Mouse (Mus musculus) heart, embryonic 13.5 days (tissue): ENCODE results near the gene Yae1d1. TPM values are rescaled to one million over a fixed set of nuclear protein-coding genes. Genes with fewer than 3 reads are reported as not detected.
A peak's percentile ranks its signal among the peaks of the same experiment; 100 is the strongest.

Experiments used
- ATAC-seq: fragments of 200-750 bp; cut with Nextera tagmentation; 2 replicates; pipeline ENCODE4 v1.8.0; 2017; ENCODE audit warnings: moderate TSS enrichment; ENCODE audit not compliant: insufficient number of reproducible peaks, low FRiP score, low TSS enrichment; ENCODE audit errors: extremely low read depth
- H3K27ac ChIP-seq: fragments of 300-500 bp; sonication (generic); replicated peaks from 2 replicates; pipeline ENCODE4 v1.5.1; 2015; ENCODE audit warnings: moderate library complexity, mild to moderate bottlenecking, inconsistent platforms
- H3K27me3 ChIP-seq: fragments of 300-500 bp; sonication (generic); replicated peaks from 2 replicates; pipeline ENCODE4 v1.6.1; 2015; ENCODE audit warnings: mild to moderate bottlenecking, inconsistent platforms
- H3K36me3 ChIP-seq: fragments of 300-500 bp; sonication (generic); 2 replicates; pipeline ENCODE4 v1.6.1; 2015; ENCODE audit warnings: mild to moderate bottlenecking, inconsistent platforms
- H3K4me1 ChIP-seq: fragments of 300-500 bp; sonication (generic); 2 replicates; pipeline ENCODE4 v1.6.1; 2015; ENCODE audit warnings: inconsistent platforms
- H3K4me2 ChIP-seq: fragments of 300-500 bp; sonication (generic); 2 replicates; pipeline ENCODE4 v1.6.1; 2015; ENCODE audit warnings: inconsistent platforms, mild to moderate bottlenecking, moderate library complexity
- H3K4me3 ChIP-seq: fragments of 300-500 bp; sonication (generic); 2 replicates; pipeline ENCODE4 v1.5.1; 2015; ENCODE audit warnings: moderate library complexity, mild to moderate bottlenecking, inconsistent platforms
- H3K9ac ChIP-seq: fragments of 300-500 bp; sonication (generic); 2 replicates; pipeline ENCODE4 v1.6.1; 2015; ENCODE audit warnings: inconsistent platforms, mild to moderate bottlenecking, moderate library complexity
- H3K9me3 ChIP-seq: fragments of 300-500 bp; sonication (generic); 2 replicates; pipeline ENCODE4 v1.6.1; 2016; ENCODE audit warnings: inconsistent platforms
- WGBS: fragments of 180-500 bp; shearing (Covaris S2); methylation state at CpG from one replicate; pipeline ENCODE4 v1.1.7; 2015; ENCODE audit warnings: mixed read lengths; 5-methylcytosine and 5-hydroxymethylcytosine counted together
- polyA plus RNA-seq: library from polyadenylated mRNA; unstranded; fragments of >200 nt; fragmentation: Nextera tagmentation; extraction: Ambion mirVana; gene quantifications from 2 replicates; pipeline ENCODE4 v1.2.1, GENCODE M21; 2015

Yae1d1 gene
- polyA plus RNA-seq, result 69.1 and 77.3 TPM in 2 replicates

GRCm38 (mm10) chr13:17992697-17993514, at the start of gene Yae1d1:
Gene Yae1d1, minus strand, starts transcription at chr13:17993349.
- no peaks in the 10 kb centered on the region for H3K27me3 ChIP-seq
- under 1% methylated on average over 54 of the region's 54 CpGs for WGBS
- peak within 1 kb of the TSS; percentile 85 for H3K9ac ChIP-seq
- peaks cover 15% of the 10 kb centered on the region for H3K4me1 ChIP-seq
- peaks cover 13% of the 10 kb centered on the region for H3K36me3 ChIP-seq
- ATAC-seq, result peak; percentile 89
- H3K4me3 ChIP-seq, result peak within 1 kb of the TSS; percentile 70
- H3K27ac ChIP-seq, result peak within 1 kb of the TSS; percentile 87
- peak within 1 kb of the TSS; percentile 80 for H3K4me2 ChIP-seq
- no peaks in the 10 kb centered on the region for H3K9me3 ChIP-seq

- no peaks in the 10 kb centered on the region for H3K36me3 ChIP-seq
- H3K9me3 ChIP-seq, result no peaks in the 10 kb centered on the region
- H3K4me1 ChIP-seq, result no peaks in the 10 kb centered on the region
- no peak for ATAC-seq
- 56% methylated on average over 2 of the region's 2 CpGs for whole genome bisulfite sequencing
- no peak overlapping the region for H3K9ac ChIP-seq
- H3K27ac ChIP-seq, result no peak overlapping the region
- H3K4me2 ChIP-seq, result no peak overlapping the region
- H3K27me3 ChIP-seq, result no peaks in the 10 kb centered on the region
- no peak overlapping the region for H3K4me3 ChIP-seq
These were observed 45.7 kb upstream of the Yae1d1 start for GRCm38 (mm10) chr13:18038814-18039213.

GRCm38 (mm10) chr13:18016604-18017003, 23.5 kb upstream of the Yae1d1 start:
- H3K9me3 ChIP-seq, result no peaks in the 10 kb centered on the region
- H3K4me2 ChIP-seq, result no peak overlapping the region
- H3K4me3 ChIP-seq, result no peak overlapping the region
- ATAC-seq, result no peak
- H3K4me1 ChIP-seq, result no peaks in the 10 kb centered on the region
- H3K36me3 ChIP-seq, result no peaks in the 10 kb centered on the region
- H3K27me3 ChIP-seq, result no peaks in the 10 kb centered on the region
- H3K27ac ChIP-seq, result no peak overlapping the region
- H3K9ac ChIP-seq, result no peak overlapping the region
- WGBS, result 41% methylated on average over 3 of the region's 3 CpGs

GRCm38 (mm10) chr13:18013205-18013604, 20.1 kb upstream of the Yae1d1 start:
- Histone ChIP-seq H3K9ac (no peak overlapping the region), H3K4me1 (no peaks in the 10 kb centered on the region), H3K4me2 (no peak overlapping the region), H3K4me3 (no peak overlapping the region), H3K27ac (no peak overlapping the region), H3K9me3 (no peaks in the 10 kb centered on the region), H3K36me3 (no peaks in the 10 kb centered on the region), H3K27me3 (no peaks in the 10 kb centered on the region)
- no peak for ATAC-seq
- whole genome bisulfite sequencing, result 77% methylated on average over 6 of the region's 6 CpGs

- Histone ChIP-seq H3K36me3 (no peaks in the 10 kb centered on the region), H3K9me3 (no peaks in the 10 kb centered on the region), H3K4me1 (no peaks in the 10 kb centered on the region), H3K27ac (no peak overlapping the region), H3K9ac (no peak overlapping the region), H3K27me3 (no peaks in the 10 kb centered on the region), H3K4me2 (no peak overlapping the region), H3K4me3 (no peak overlapping the region)
- no peak for ATAC-seq
- 63% methylated on average over 4 of the region's 4 CpGs for WGBS
These were observed 17.9 kb upstream of the Yae1d1 start for GRCm38 (mm10) chr13:18011055-18011454.

- peaks cover 15% of the 10 kb centered on the region for H3K4me1 ChIP-seq
- H3K27ac ChIP-seq, result peak overlapping the region; percentile 87
- 39% methylated on average over 7 of the region's 7 CpGs for WGBS
- peak overlapping the region; percentile 85 for H3K9ac ChIP-seq
- peak overlapping the region; percentile 80 for H3K4me2 ChIP-seq
- no peaks in the 10 kb centered on the region for H3K27me3 ChIP-seq
- peak overlapping the region; percentile 70 for H3K4me3 ChIP-seq
- no peak for ATAC-seq
- peaks cover 13% of the 10 kb centered on the region for H3K36me3 ChIP-seq
- H3K9me3 ChIP-seq, result no peaks in the 10 kb centered on the region
These were observed 332 bp upstream of the Yae1d1 start for GRCm38 (mm10) chr13:17993515-17993847.

GRCm38 (mm10) chr13:17992009-17992408, 1.1 kb downstream of the Yae1d1 start:
- WGBS, result 26% methylated on average over 4 of the region's 4 CpGs
- peaks cover 21% of the 10 kb centered on the region for H3K36me3 ChIP-seq
- H3K9ac ChIP-seq, result peak overlapping the region; percentile 85
- no peaks in the 10 kb centered on the region for H3K27me3 ChIP-seq
- peak overlapping the region; percentile 87 for H3K27ac ChIP-seq
- peaks cover 15% of the 10 kb centered on the region for H3K4me1 ChIP-seq
- no peaks in the 10 kb centered on the region for H3K9me3 ChIP-seq
- peak overlapping the region; percentile 80 for H3K4me2 ChIP-seq
- no peak for ATAC-seq
- peak overlapping the region; percentile 70 for H3K4me3 ChIP-seq

GRCm38 (mm10) chr13:17983194-17983593, 10.0 kb downstream of the Yae1d1 start:
- Histone ChIP-seq H3K27ac (no peak overlapping the region), H3K9me3 (no peaks in the 10 kb centered on the region), H3K9ac (no peak overlapping the region), H3K4me3 (no peak overlapping the region), H3K36me3 (peaks cover 64% of the 10 kb centered on the region), H3K4me2 (no peak overlapping the region), H3K4me1 (no peaks in the 10 kb centered on the region), H3K27me3 (no peaks in the 10 kb centered on the region)
- WGBS, result 33% methylated on average over 4 of the region's 4 CpGs
- ATAC-seq, result no peak

GRCm38 (mm10) chr13:17982634-17983033, 10.5 kb downstream of the Yae1d1 start:
- Histone ChIP-seq H3K27ac (no peak overlapping the region), H3K4me2 (no peak overlapping the region), H3K36me3 (peaks cover 62% of the 10 kb centered on the region), H3K9me3 (no peaks in the 10 kb centered on the region), H3K9ac (no peak overlapping the region), H3K27me3 (no peaks in the 10 kb centered on the region), H3K4me3 (no peak overlapping the region), H3K4me1 (no peaks in the 10 kb centered on the region)
- ATAC-seq, result no peak
- WGBS, result 78% methylated on average over 5 of the region's 5 CpGs

- Histone ChIP-seq H3K9ac (no peak overlapping the region), H3K36me3 (peaks cover 9% of the 10 kb centered on the region; the same call in 1 of the 2 replicates), H3K4me3 (no peak overlapping the region), H3K9me3 (no peaks in the 10 kb centered on the region), H3K27me3 (no peaks in the 10 kb centered on the region), H3K4me1 (no peaks in the 10 kb centered on the region), H3K4me2 (no peak overlapping the region), H3K27ac (no peak overlapping the region)
- no peak for ATAC-seq
- WGBS, result 59% methylated on average over 8 of the region's 8 CpGs
These were observed 16.1 kb downstream of the Yae1d1 start for GRCm38 (mm10) chr13:17976854-17977739.

GRCm38 (mm10) chr13:17975891-17976290, 17.3 kb downstream of the Yae1d1 start:
- Histone ChIP-seq H3K36me3 (0 out of 2 replicates have a peak, but pooled peaks cover 5% of the 10 kb centered on the region), H3K9ac (no peak overlapping the region), H3K9me3 (no peaks in the 10 kb centered on the region), H3K4me1 (no peaks in the 10 kb centered on the region), H3K27ac (no peak overlapping the region), H3K27me3 (no peaks in the 10 kb centered on the region), H3K4me2 (no peak overlapping the region), H3K4me3 (no peak overlapping the region)
- no peak for ATAC-seq
- WGBS, result 22% methylated on average over 2 of the region's 2 CpGs
